Mouse (Mus musculus) intestine, postnatal 0 days (tissue): ENCODE measurements around the gene Serac1. TPM values are rescaled to one million over a fixed set of nuclear protein-coding genes. Genes with fewer than 3 reads are reported as not detected.
A peak's percentile ranks its signal among the peaks of the same experiment; 100 is the strongest.

Experiments
- ATAC-seq: fragments of 200-750 bp; cut with Nextera tagmentation; 2 replicates; pipeline ENCODE4 v1.8.0; 2017; ENCODE audit warnings: mild to moderate bottlenecking, moderate TSS enrichment, moderate library complexity
- H3K27ac ChIP-seq: fragments of 300-500 bp; sonication (generic); 2 replicates; pipeline ENCODE4 v1.5.1; 2014; ENCODE audit warnings: mild to moderate bottlenecking, low read depth, low read length, moderate library complexity
- H3K27me3 ChIP-seq: fragments of 300-500 bp; sonication (generic); replicated peaks from 2 replicates; pipeline ENCODE4 v1.6.1; 2014; ENCODE audit warnings: low read length, mixed read lengths; ENCODE audit not compliant: control insufficient read depth, insufficient read depth
- H3K36me3 ChIP-seq: fragments of 300-500 bp; sonication (generic); 2 replicates; pipeline ENCODE4 v1.6.1; 2014; ENCODE audit warnings: mild to moderate bottlenecking, moderate library complexity; ENCODE audit not compliant: control insufficient read depth, insufficient read depth
- H3K4me1 ChIP-seq: fragments of 300-500 bp; sonication (generic); replicated peaks from 2 replicates; pipeline ENCODE4 v1.6.1; 2014; ENCODE audit warnings: antibody characterized with exemption, low read length, mixed read lengths; ENCODE audit not compliant: control insufficient read depth, insufficient read depth
- H3K4me2 ChIP-seq: fragments of 300-500 bp; sonication (generic); replicated peaks from 2 replicates; pipeline ENCODE4 v1.6.1; 2014; ENCODE audit warnings: low read depth, mild to moderate bottlenecking, moderate library complexity
- H3K4me3 ChIP-seq: fragments of 300-500 bp; sonication (generic); 2 replicates; pipeline ENCODE4 v1.5.1; 2014; ENCODE audit warnings: low read depth, low read length
- H3K9ac ChIP-seq: fragments of 300-500 bp; sonication (generic); 2 replicates; pipeline ENCODE4 v1.6.1; 2014; ENCODE audit warnings: mild to moderate bottlenecking, low read depth, low read length
- H3K9me3 ChIP-seq: fragments of 300-500 bp; sonication (generic); 2 replicates; pipeline ENCODE4 v1.6.1; 2016; ENCODE audit warnings: mixed run types; ENCODE audit not compliant: control insufficient read depth
- CTCF ChIP-seq: sonication (generic); IDR thresholded peaks from 2 replicates; pipeline ENCODE4 v1.5.1; 2016; ENCODE audit warnings: low read depth, mild to moderate bottlenecking, control low read depth, antibody characterized with exemption, moderate library complexity
- WGBS: fragments of 180-500 bp; shearing (Covaris S2); extraction: QIAGEN DNeasy Blood & Tissue Kit; methylation state at CpG from one replicate; pipeline ENCODE4 v1.1.7; 2014; 5-methylcytosine and 5-hydroxymethylcytosine counted together
- polyA plus RNA-seq: library from polyadenylated mRNA; unstranded; fragments of >200 nt; fragmentation: Nextera tagmentation; extraction: Ambion mirVana; gene quantifications from 2 replicates; pipeline ENCODE4 v1.2.1, GENCODE M21; 2015

The Serac1 gene
- polyA plus RNA-seq, 1 experiment from 2014 or later: 2.5 TPM

GRCm38 (mm10) chr17:6005638-6006471 is 73.7 kb downstream of the Serac1 start:
- no peak overlapping the region for H3K9ac ChIP-seq
- ATAC-seq: peak; percentile 29; the same call in 1 of the 2 replicates
- H3K27ac ChIP-seq: peak overlapping the region; percentile 9
- H3K4me1 ChIP-seq: peaks cover 15% of the 10 kb centered on the region
- H3K9me3 ChIP-seq: no peaks in the 10 kb centered on the region
- H3K4me3 ChIP-seq: no peak overlapping the region
- H3K4me2 ChIP-seq: peak overlapping the region; percentile 32; the same call in 1 of the 2 replicates
- no peaks in the 10 kb centered on the region for H3K27me3 ChIP-seq
- peaks cover 14% of the 10 kb centered on the region; the same call in 1 of the 2 replicates for H3K36me3 ChIP-seq
- WGBS: 34% methylated on average over 14 of the region's 14 CpGs
- peak; percentile 54 for TF ChIP-seq CTCF

- no peak for TF ChIP-seq CTCF
- peaks cover 10% of the 10 kb centered on the region; the same call in 1 of the 2 replicates for H3K36me3 ChIP-seq
- H3K27me3 ChIP-seq: no peaks in the 10 kb centered on the region
- WGBS: 14% methylated on average over 12 of the region's 14 CpGs
- H3K9me3 ChIP-seq: no peaks in the 10 kb centered on the region
- H3K4me1 ChIP-seq: peaks cover 15% of the 10 kb centered on the region
- peak; percentile 72 for ATAC-seq
- peak overlapping the region; percentile 32 for H3K4me2 ChIP-seq
- no peak overlapping the region for H3K4me3 ChIP-seq
- H3K9ac ChIP-seq: no peak overlapping the region
- no peak overlapping the region for H3K27ac ChIP-seq
Observed at GRCm38 (mm10) chr17:6005246-6005637, 74.3 kb downstream of the Serac1 start.

- peaks cover 15% of the 10 kb centered on the region for H3K4me1 ChIP-seq
- 90% methylated on average over 6 of the region's 6 CpGs for WGBS
- H3K36me3 ChIP-seq: peaks cover 10% of the 10 kb centered on the region; the same call in 1 of the 2 replicates
- no peaks in the 10 kb centered on the region for H3K9me3 ChIP-seq
- no peak overlapping the region for H3K4me3 ChIP-seq
- no peak overlapping the region for H3K4me2 ChIP-seq
- H3K27me3 ChIP-seq: no peaks in the 10 kb centered on the region
- no peak for TF ChIP-seq CTCF
- H3K27ac ChIP-seq: no peak overlapping the region
- H3K9ac ChIP-seq: no peak overlapping the region
- no peak for ATAC-seq
Observed at GRCm38 (mm10) chr17:6003661-6004060, 75.9 kb downstream of the Serac1 start.

GRCm38 (mm10) chr17:6002563-6002962 is 77.0 kb downstream of the Serac1 start:
- no peak for ATAC-seq
- Histone ChIP-seq H3K27me3 (no peaks in the 10 kb centered on the region), H3K4me3 (no peak overlapping the region), H3K36me3 (peaks cover 10% of the 10 kb centered on the region; the same call in 1 of the 2 replicates), H3K4me1 (peaks cover 15% of the 10 kb centered on the region), H3K4me2 (no peak overlapping the region), H3K9ac (no peak overlapping the region), H3K27ac (no peak overlapping the region), H3K9me3 (no peaks in the 10 kb centered on the region)
- 94% methylated on average over 6 of the region's 6 CpGs for WGBS
- no peak for TF ChIP-seq CTCF

GRCm38 (mm10) chr17:6001836-6002235 is 77.7 kb downstream of the Serac1 start:
- H3K27me3 ChIP-seq: no peaks in the 10 kb centered on the region
- WGBS: 54% methylated on average over 7 of the region's 7 CpGs
- no peak overlapping the region for H3K27ac ChIP-seq
- peaks cover 15% of the 10 kb centered on the region for H3K4me1 ChIP-seq
- no peaks in the 10 kb centered on the region for H3K9me3 ChIP-seq
- no peak for TF ChIP-seq CTCF
- H3K4me2 ChIP-seq: no peak overlapping the region
- no peak for ATAC-seq
- H3K36me3 ChIP-seq: peaks cover 15% of the 10 kb centered on the region; the same call in 1 of the 2 replicates
- no peak overlapping the region for H3K9ac ChIP-seq
- no peak overlapping the region for H3K4me3 ChIP-seq

- Histone ChIP-seq H3K9me3 (no peaks in the 10 kb centered on the region), H3K27ac (no peak overlapping the region), H3K4me2 (no peak overlapping the region), H3K4me1 (peaks cover 13% of the 10 kb centered on the region), H3K36me3 (peaks cover 19% of the 10 kb centered on the region; the same call in 1 of the 2 replicates), H3K4me3 (no peak overlapping the region), H3K9ac (no peak overlapping the region), H3K27me3 (no peaks in the 10 kb centered on the region)
- no peak for TF ChIP-seq CTCF
- WGBS: 91% methylated on average over 6 of the region's 6 CpGs
- ATAC-seq: no peak
Observed at GRCm38 (mm10) chr17:6001389-6001788, 78.2 kb downstream of the Serac1 start.
